ENCODE assay signal across 9 mouse cellular contexts in the genomic region with DNA sequence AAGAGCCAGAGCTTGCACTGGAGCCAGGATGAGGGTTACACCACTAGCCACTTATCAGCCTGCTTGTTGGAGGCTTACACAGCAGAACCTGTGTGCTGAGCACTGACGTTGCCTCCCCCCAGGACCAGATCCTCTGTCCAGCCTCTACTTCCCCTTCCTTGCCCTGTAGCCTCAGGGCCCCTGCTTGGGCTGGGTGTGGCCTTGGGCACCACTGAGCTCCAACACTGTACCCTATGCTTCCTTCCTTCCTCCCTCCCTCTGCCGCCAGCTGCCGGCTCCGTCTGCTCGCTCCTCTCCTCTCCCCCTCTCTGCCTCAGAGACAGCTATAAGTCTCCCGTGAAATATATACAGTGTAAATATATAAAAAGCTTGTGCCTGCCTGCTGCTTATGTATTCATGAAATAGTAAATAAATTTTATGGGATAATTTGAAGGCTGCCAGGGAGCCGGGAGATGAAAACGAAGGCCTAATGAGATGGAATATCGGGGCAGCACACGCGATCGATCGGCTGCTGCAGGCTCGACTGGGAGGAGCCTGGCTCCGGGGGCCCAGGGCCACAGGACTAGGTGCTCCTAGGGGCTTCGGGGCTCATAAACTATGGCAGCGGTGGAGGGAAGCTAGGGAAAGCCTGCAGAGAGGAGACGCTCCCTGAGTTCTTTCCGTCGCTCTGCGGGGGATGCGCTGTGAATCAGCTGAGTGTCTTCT.
A peak's percentile ranks its signal among the peaks of the same experiment; 100 is the strongest.
DNase-seq lines count a peak whose midpoint lies in the region; ATAC-seq lines count a peak whose summit lies in the region.
"Had no signal": no experiment of that assay in that cellular context is flagged by ENCODE, and none has a peak within 500 bp of the region (broad histone marks: within the 10 kb centered on the region; RNA-seq: fewer than 3 reads in every experiment).

No protein-coding gene starts in this region.

- ATAC-seq in hindbrain, embryonic 15.5 days (ENCODE audit: low FRiP score, low read depth), result peak; percentile 66

- no peaks in the 10 kb centered on the region for H3K36me3 ChIP-seq in hindbrain, embryonic 15.5 days
- no peaks in the 10 kb centered on the region for H3K36me3 ChIP-seq in midbrain, embryonic 10.5 days

- H3K4me2 ChIP-seq in hindbrain, embryonic 15.5 days, result peak overlapping the region; percentile 44

- peaks cover 16% of the 10 kb centered on the region for H3K4me1 ChIP-seq in hindbrain, embryonic 15.5 days (replicated peaks)
- peaks cover 12% of the 10 kb centered on the region for H3K4me1 ChIP-seq in midbrain, embryonic 10.5 days

- no peaks in the 10 kb centered on the region for H3K9me3 ChIP-seq in hindbrain, embryonic 15.5 days
- no peaks in the 10 kb centered on the region for H3K9me3 ChIP-seq in midbrain, embryonic 10.5 days (replicated peaks)

- DNase-seq in frontal cortex, postnatal 36 days (ENCODE audit: low spot score in 2 of 2), result peak; percentile 30 to 38
- DNase-seq in frontal cortex, postnatal 25 days (ENCODE audit: low spot score in 2 of 2), result no peak
- peak; percentile 56 for DNase-seq in brain, adult 2 months (ENCODE audit: low read depth, low spot score)
- peak; percentile 32 for DNase-seq in midbrain, embryonic 10.5 days (ENCODE audit: low spot score)
- no peak for DNase-seq in adrenal gland, adult 18-20 months (ENCODE audit: low spot score in 2 of 2)
- no peak for DNase-seq in ovary, postnatal 10 days (ENCODE audit: low spot score)
- DNase-seq in kidney, adult 11 months, result no peak

- H3K27ac ChIP-seq in hindbrain, embryonic 15.5 days (replicated peaks), result peak overlapping the region; percentile 74
- H3K27ac ChIP-seq in midbrain, embryonic 10.5 days (replicated peaks), result peak overlapping the region; percentile 53; the same call in 1 of the 2 replicates
- H3K27ac ChIP-seq: macrophage had no signal

- H3K27me3 ChIP-seq in hindbrain, embryonic 15.5 days, result no peaks in the 10 kb centered on the region
- peaks cover 100% of the 10 kb centered on the region for H3K27me3 ChIP-seq in midbrain, embryonic 10.5 days (ENCODE audit: low read depth, poor library complexity, severe bottlenecking)

- H3K4me3 ChIP-seq in hindbrain, embryonic 15.5 days, result no peak overlapping the region
- H3K4me3 ChIP-seq in midbrain, embryonic 10.5 days, result peak overlapping the region; percentile 39

- WGBS in hindbrain, embryonic 15.5 days, result 13% methylated on average over 22 of the region's 22 CpGs
- WGBS in midbrain, embryonic 10.5 days, result 15% methylated on average over 22 of the region's 22 CpGs

- H3K9ac ChIP-seq in hindbrain, embryonic 15.5 days, result peak overlapping the region; percentile 18; the same call in 1 of the 2 replicates

Comparison
In these comparisons a context has a peak if more than half of its experiments do, and no peak if none do; other contexts are left out.
1. DNase-seq: peak in frontal cortex, postnatal 36 days (2 of 2), brain, adult 2 months (single experiment) and midbrain, embryonic 10.5 days (single experiment); none in frontal cortex, postnatal 25 days (0 of 2), adrenal gland, adult 18-20 months (0 of 2), ovary, postnatal 10 days (single experiment) and kidney, adult 11 months (single experiment).